Mouse (Mus musculus) CH12.LX (cell line): ENCODE measurements around the gene Bcor. TPM values are rescaled to one million over a fixed set of nuclear protein-coding genes. Genes with fewer than 3 reads are reported as not detected.

Experiments used
- DNase-seq: peaks from one replicate; pipeline ENCODE4 v3.0.0-alpha.2; 2013; ENCODE audit errors: extremely low read depth
- H3K27ac ChIP-seq: 2 replicates; pipeline ENCODE4 v1.5.1; 2012; ENCODE audit warnings: low read depth, mild to moderate bottlenecking, control low read depth, moderate library complexity; ENCODE audit not compliant: insufficient read depth
- H3K27me3 ChIP-seq: replicated peaks from 2 replicates; pipeline ENCODE3; 2012; ENCODE audit warnings: inconsistent platforms
- H3K36me3 ChIP-seq, 2 experiments: replicated peaks in 1 of 2; 2 replicates each; pipeline versions ENCODE3 to v1.6.1; 2012; ENCODE audit warnings: inconsistent platforms in 1 of 2, low read length in 1 of 2, mild to moderate bottlenecking in 1 of 2, mixed read lengths in 1 of 2, moderate library complexity in 1 of 2; ENCODE audit not compliant: control insufficient read depth in 1 of 2, insufficient read depth in 1 of 2
- H3K4me1 ChIP-seq, 2 experiments: 2 replicates each; pipeline ENCODE4 v1.6.1; 2012; ENCODE audit warnings: inconsistent platforms in 1 of 2, moderate library complexity in 1 of 2; ENCODE audit not compliant: insufficient read depth in 2 of 2, control insufficient read depth in 1 of 2
- H3K4me2 ChIP-seq: 2 replicates; pipeline ENCODE4 v1.6.1; 2012; ENCODE audit warnings: low read depth, mild to moderate bottlenecking, control low read depth; ENCODE audit not compliant: poor library complexity, insufficient read depth, severe bottlenecking
- H3K4me3 ChIP-seq, 3 experiments: fragments of 150-350 bp in 1 of 3; sonication (generic) in 1 of 3; replicated peaks in 1 of 3; 2 replicates each; pipeline versions ENCODE3 to v1.5.1; 2011 to 2012; ENCODE audit warnings: low read depth in 2 of 3, low read length in 2 of 3, mild to moderate bottlenecking in 2 of 3, moderate library complexity in 2 of 3, control low read depth in 1 of 3, improper control_type of control experiment in 1 of 3, inconsistent platforms in 1 of 3, mixed read lengths in 1 of 3; ENCODE audit not compliant: poor library complexity in 1 of 3
- H3K79me2 ChIP-seq: replicated peaks from 2 replicates; pipeline ENCODE4 v1.6.1; 2012; ENCODE audit warnings: mild to moderate bottlenecking, moderate library complexity; ENCODE audit not compliant: control insufficient read depth, poor library complexity, insufficient read depth, severe bottlenecking; ENCODE audit errors: extremely low read depth
- H3K9ac ChIP-seq: 2 replicates; pipeline ENCODE4 v1.6.1; 2012; ENCODE audit warnings: low read depth, mild to moderate bottlenecking, control low read depth, moderate library complexity; ENCODE audit not compliant: insufficient read depth
- H3K9me3 ChIP-seq: replicated peaks from 2 replicates; pipeline ENCODE3; 2012; ENCODE audit warnings: low read length, inconsistent platforms, mixed read lengths
- CHD2 ChIP-seq: IDR thresholded peaks from 2 replicates; pipeline ENCODE4 v1.6.1; 2011; ENCODE audit warnings: low read length, improper control_type of control experiment
- GABPA ChIP-seq: IDR thresholded peaks from 2 replicates; pipeline ENCODE4 v1.6.1; 2012; ENCODE audit warnings: low read depth, low read length, improper control_type of control experiment, inconsistent platforms; ENCODE audit not compliant: insufficient replicate concordance
- MAFK ChIP-seq: IDR thresholded peaks from 2 replicates; pipeline ENCODE4 v1.6.1; 2011; ENCODE audit warnings: low read length, improper control_type of control experiment; ENCODE audit not compliant: insufficient replicate concordance
- MAX ChIP-seq: IDR thresholded peaks from 2 replicates; pipeline ENCODE4 v1.6.1; 2011; ENCODE audit warnings: low read length, improper control_type of control experiment
- POLR2AphosphoS2 ChIP-seq: IDR thresholded peaks from 2 replicates; pipeline ENCODE4 v1.6.1; 2011; ENCODE audit warnings: low read depth, low read length, improper control_type of control experiment
- SMC3 ChIP-seq: IDR thresholded peaks from 2 replicates; pipeline ENCODE4 v1.6.1; 2011; ENCODE audit warnings: low read depth, low read length, improper control_type of control experiment
- TBP ChIP-seq: conservative IDR thresholded peaks from 2 replicates; pipeline ENCODE4 v1.6.1; 2011; ENCODE audit warnings: low read depth, low read length, improper control_type of control experiment
- USF1 ChIP-seq: IDR thresholded peaks from 2 replicates; pipeline ENCODE4 v1.6.1; 2014; ENCODE audit warnings: low read depth, mild to moderate bottlenecking, inconsistent platforms, low read length, improper control_type of control experiment
- ZC3H11A ChIP-seq: IDR thresholded peaks from 2 replicates; pipeline ENCODE4 v1.6.1; 2012; ENCODE audit warnings: low read depth, mild to moderate bottlenecking, inconsistent platforms, low read length, improper control_type of control experiment
- ZMIZ1 ChIP-seq: IDR thresholded peaks from 2 replicates; pipeline ENCODE4 v1.6.1; 2012; ENCODE audit warnings: low read depth, mild to moderate bottlenecking, inconsistent platforms, low read length, improper control_type of control experiment
- dilution Hi-C: fragments of 300-500 bp; cut with MboI; formaldehyde crosslinking; loops from 2 replicates; pipeline ENCODE4 v1.14.3; 2020; ENCODE audit warnings: low sequenced_read_pairs; ENCODE audit not compliant: extremely low pct_unique_long_range_greater_than_20kb, extremely low pct_ligation_motif_present
- in situ Hi-C: fragments of 300-500 bp; cut with MboI; formaldehyde crosslinking; loops from 3 replicates; pipeline ENCODE4 v1.14.3; 2019; ENCODE audit warnings: low sequenced_read_pairs, low pct_ligation_motif_present, low pct_unique_long_range_greater_than_20kb, mixed read lengths
- polyA plus RNA-seq: library from polyadenylated mRNA; unstranded; fragments of >175 nt; gene quantifications from 2 replicates; pipeline ENCODE4 v1.2.1, GENCODE M21; 2012; ENCODE audit warnings: low read depth; ENCODE audit not compliant: insufficient read length
- total RNA-seq, 2 experiments: library from RNA; depleted of rRNA; stranded (reverse); fragments of 300-350 nt in 1 of 2; fragments of >200 nt in 1 of 2; gene quantifications; 2 replicates each; pipeline ENCODE4 v1.2.3; 2012 to 2014

Bcor gene
- total and polyA plus RNA-seq, 3 experiments = 14.3 to 41.1 (median 33.8) TPM

GRCm38 (mm10) chrX:11988191-11988896, 171.8 kb downstream of the Bcor start:
- H3K27me3 ChIP-seq = no peaks in the 10 kb centered on the region
- no peaks in the 10 kb centered on the region for H3K36me3 ChIP-seq
- in situ Hi-C loops = loop anchor here (5.0 kb wide), 1 partner anchor 71 kb away; no protein-coding TSS in a partner anchor
- TF ChIP-seq TBP (no peak), ZC3H11A (no peak), SMC3 (no peak), ZMIZ1 (no peak), MAFK (no peak), USF1 (no peak), MAX (no peak)
- H3K9ac ChIP-seq = no peak overlapping the region
- H3K4me3 ChIP-seq = no peak overlapping the region
- H3K79me2 ChIP-seq = no peaks in the 10 kb centered on the region
- H3K9me3 ChIP-seq = no peaks in the 10 kb centered on the region
- H3K4me2 ChIP-seq = no peak overlapping the region
- no peaks in the 10 kb centered on the region for H3K4me1 ChIP-seq
- dilution Hi-C loops = no loop called here
- no peak overlapping the region for H3K27ac ChIP-seq
- no peak for DNase-seq

- Histone ChIP-seq H3K79me2 (no peaks in the 10 kb centered on the region), H3K4me1 (no peaks in the 10 kb centered on the region), H3K36me3 (no peaks in the 10 kb centered on the region), H3K4me3 (no peak overlapping the region), H3K27me3 (no peaks in the 10 kb centered on the region), H3K27ac (no peak overlapping the region), H3K9me3 (no peaks in the 10 kb centered on the region), H3K9ac (no peak overlapping the region), H3K4me2 (no peak overlapping the region)
- no peak for DNase-seq
- in situ Hi-C loops (loop anchor here (5.0 kb wide), 1 partner anchor 70 kb away; no protein-coding TSS in a partner anchor), dilution Hi-C loops (no loop called here)
- TF ChIP-seq CHD2 (no peak), GABPA (no peak), POLR2AphosphoS2 (no peak)
Observed at GRCm38 (mm10) chrX:11987602-11988001, 172.6 kb downstream of the Bcor start.
